Mouse (Mus musculus) monocyte, adult 2 months (primary cell): ENCODE measurements around the gene Ndufaf2.
A peak's percentile ranks its signal among the peaks of the same experiment; 100 is the strongest.

ENCODE experiments used
- DNase-seq, 2 experiments: peaks; one replicate each; pipeline ENCODE4 v3.0.0; 2022; ENCODE audit warnings: low spot score in 2 of 2, low read depth in 1 of 2

The Ndufaf2 gene

DNA sequence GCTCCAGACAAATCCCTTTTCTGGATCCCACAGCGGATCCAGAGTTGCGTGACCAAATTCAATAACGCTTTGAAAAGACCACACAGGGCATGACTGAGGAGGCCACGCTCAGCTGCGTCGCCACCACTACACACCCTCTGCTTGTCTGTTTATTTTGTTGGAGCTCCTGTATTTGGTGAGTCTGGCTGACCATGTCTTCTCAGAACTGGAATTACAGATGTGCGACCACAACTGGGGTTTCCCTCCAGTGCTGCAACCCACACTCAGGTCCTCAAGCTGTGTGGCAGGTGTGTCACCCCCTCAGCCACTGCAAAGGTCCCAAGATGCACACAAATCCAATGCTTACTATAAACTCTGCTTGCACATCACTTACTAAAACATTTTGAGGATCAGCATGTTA is 66.1 kb downstream of the Ndufaf2 start:
- DNase-seq = no peak

DNA sequence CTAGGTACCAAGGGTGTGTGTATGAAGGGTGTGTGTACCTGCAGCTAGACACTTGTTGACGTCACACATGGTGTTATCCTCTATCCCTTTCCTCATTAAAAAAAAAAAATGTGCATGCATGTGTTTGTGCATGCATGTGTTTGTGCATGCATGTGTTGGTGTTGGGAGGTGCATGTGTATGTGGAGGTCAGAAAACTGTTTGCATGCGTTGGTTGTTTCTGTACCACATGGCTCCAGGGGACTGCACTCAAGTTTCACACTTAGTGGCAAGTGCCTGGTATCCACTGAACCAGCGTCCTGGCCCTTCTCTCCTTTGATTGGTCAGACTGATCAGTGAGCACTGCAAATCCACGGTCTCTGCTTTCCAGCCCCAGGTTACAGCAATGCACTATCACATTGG is 71.7 kb downstream of the Ndufaf2 start:
- DNase-seq = no peak

- no peak for DNase-seq
Measured at GRCm38 (mm10) chr13:108086036-108086435, 72.4 kb downstream of the Ndufaf2 start.

DNA sequence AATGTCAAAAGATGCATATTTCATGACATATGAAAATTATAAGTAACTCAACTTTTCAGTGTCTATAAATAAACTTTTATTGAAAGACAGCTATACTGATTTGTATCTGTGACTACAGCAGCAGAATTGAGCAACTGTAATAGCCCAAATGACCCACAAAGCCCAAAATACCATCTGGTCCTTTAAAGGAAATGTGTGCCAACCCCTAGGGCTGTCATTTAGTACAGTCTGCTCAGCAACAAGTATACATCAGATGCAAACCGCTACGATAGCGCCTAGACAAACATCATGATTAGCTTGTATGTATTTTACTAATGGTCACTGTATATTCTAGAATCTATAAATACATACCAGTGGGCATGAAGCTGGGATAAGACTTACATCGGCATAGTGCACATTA is 74.3 kb downstream of the Ndufaf2 start:
- no peak for DNase-seq

DNA sequence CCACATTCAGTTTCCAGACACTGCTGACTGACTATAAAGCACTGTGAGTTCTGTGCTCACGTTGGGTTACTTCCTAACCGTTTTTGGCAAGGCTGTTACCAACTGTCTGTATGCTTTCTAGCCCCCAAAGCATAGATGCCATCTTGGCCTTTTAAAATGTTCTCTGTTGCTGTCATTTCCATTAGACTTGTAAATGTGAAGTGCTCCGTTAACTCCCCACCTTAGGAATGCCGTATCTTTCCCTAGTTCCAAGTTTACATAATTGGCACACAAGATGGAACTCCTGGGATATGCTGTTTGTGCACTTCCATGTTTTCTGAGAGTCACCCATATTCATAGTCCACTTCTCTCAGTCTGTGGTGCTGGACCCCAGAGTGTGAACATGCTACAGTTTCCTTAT is 80.5 kb downstream of the Ndufaf2 start:
- DNase-seq = no peak

- DNase-seq = no peak
Measured at GRCm38 (mm10) chr13:108077476-108077875, 80.9 kb downstream of the Ndufaf2 start.

GRCm38 (mm10) chr13:108070171-108070570 is 88.3 kb downstream of the Ndufaf2 start:
- no peak for DNase-seq

- DNase-seq = no peak
Measured at GRCm38 (mm10) chr13:108069151-108069550, 89.3 kb downstream of the Ndufaf2 start.

GRCm38 (mm10) chr13:108066021-108066420 is 92.4 kb downstream of the Ndufaf2 start:
- DNase-seq = no peak

GRCm38 (mm10) chr13:108064331-108064730 is 94.1 kb downstream of the Ndufaf2 start:
- DNase-seq = no peak

DNA sequence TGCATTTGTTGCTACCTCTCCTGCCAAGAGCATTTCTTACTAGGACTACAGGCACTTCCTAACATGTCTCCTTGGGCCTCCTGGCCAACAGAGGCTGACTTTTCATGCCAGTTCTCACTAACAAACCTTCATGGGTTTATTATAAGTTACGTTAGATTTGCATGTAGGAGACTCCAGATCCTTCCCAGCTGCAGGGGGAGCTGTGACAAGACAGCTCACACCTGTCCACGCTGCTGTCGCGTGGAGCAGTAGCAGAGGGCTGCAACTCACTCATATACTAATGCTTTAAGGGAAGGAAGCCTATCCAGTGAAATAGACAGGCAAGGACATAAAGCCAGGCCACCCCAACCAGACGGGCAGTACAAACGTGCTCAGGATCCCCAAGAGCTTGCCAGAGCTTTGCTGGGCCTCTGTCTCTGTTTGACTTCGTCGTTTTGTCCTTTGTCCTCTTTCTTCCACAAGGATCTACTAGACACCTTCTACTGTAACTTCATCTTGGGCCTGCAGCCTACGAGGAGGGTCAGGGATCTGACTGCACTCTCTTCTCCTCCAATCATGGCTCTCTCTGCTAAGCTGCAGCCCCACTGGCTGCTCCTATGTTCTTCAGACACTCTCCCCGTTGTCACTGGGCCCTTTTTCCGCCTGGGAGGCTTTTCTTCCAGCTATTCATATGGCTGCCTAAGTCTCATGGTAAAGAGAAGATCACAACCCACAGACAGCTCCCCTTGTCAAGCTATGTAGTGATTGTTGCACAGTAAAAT is 94.9 kb downstream of the Ndufaf2 start:
- no peak for DNase-seq

DNA sequence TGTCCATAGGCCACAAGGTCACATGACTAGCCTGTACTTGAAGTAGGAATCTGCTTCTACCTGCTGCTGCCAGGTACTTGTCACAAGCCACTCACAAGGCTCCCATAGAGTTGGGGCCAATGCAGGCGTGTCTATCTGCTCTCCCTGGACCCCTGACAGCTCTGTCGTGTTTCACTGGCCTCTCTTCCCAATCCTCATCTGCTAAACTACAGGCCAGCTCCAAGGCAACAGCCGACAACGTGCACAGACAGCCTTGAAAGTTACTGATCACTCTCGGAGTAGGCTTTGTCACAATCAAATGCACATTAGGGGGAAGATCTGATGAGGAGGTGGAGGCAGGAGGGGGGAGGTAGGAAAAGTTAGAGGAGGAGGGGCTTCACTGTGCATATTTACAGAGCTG is 95.5 kb downstream of the Ndufaf2 start:
- no peak for DNase-seq

DNA sequence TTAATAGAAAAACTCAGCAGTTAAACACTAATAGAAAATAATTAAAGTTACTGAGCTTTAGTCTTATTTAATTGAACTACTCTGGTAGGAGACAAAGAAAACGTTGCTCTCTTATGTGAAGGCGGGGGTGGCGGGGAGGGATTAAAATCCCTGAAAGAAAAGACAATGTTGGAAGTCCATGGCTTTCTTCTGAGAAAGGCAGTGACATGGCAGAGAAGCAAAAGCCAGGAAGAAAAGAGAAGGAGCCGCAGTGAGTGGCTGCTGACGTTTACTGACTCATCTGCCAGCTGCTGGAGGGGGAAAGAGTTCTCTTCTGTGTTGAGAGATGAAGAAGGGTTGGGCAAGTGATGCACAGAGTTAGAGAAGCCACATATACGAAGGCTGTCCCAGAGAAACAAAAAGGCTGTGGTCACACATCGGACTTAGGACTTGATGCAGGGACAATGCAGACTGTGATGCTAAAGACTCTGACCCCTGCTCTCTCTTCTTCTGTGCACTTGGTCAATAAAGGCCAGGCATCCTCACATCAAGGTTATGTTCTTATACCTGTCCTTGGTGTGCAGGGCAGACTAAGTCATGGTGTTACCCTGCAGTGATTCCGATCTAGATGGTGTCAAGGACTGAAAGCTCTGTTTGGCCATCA is 97.4 kb downstream of the Ndufaf2 start:
- no peak for DNase-seq

GRCm38 (mm10) chr13:108060286-108060885 is 98.0 kb downstream of the Ndufaf2 start:
- no peak for DNase-seq

GRCm38 (mm10) chr13:108056896-108057295 is 101.5 kb downstream of the Ndufaf2 start:
- no peak for DNase-seq

DNA sequence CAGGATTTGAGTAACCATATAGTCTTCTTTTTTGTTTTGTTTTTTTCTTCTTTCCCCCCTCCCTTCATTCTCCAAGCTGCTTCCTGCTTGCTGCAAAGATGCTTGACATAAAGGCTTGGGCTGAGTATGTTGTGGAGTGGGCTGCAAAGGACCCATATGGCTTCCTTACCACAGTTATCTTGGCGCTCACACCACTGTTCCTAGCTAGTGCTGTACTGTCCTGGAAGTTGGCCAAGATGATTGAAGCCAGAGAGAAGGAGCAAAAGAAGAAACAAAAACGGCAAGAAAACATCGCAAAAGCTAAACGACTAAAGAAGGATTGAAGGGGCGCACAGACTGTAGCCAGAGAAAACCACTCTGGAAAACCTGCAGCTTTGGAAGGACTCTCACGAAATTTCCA is 111.1 kb downstream of the Ndufaf2 start:
- DNase-seq = no peak

- no peak for DNase-seq
Measured at GRCm38 (mm10) chr13:108046891-108047290, 111.5 kb downstream of the Ndufaf2 start.

DNA sequence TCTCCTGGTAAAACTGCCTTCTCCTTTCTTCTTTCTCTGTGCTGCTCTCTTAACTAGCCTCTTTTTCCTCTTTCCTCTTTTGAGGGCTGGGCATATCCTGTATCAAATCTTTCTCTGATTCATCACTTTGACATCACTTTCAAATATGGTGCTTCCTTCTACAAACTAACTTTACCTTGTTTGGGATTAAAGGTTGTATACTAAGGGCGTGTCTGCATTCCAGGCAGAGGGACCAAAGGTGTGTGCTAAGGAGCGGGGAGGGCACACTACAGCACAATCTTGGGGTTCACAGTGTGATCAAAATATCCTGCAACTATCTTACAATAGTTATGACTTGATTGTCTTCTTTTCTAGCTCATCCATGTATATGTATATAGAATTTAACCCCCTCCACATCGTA is 112.4 kb downstream of the Ndufaf2 start:
- no peak for DNase-seq

DNA sequence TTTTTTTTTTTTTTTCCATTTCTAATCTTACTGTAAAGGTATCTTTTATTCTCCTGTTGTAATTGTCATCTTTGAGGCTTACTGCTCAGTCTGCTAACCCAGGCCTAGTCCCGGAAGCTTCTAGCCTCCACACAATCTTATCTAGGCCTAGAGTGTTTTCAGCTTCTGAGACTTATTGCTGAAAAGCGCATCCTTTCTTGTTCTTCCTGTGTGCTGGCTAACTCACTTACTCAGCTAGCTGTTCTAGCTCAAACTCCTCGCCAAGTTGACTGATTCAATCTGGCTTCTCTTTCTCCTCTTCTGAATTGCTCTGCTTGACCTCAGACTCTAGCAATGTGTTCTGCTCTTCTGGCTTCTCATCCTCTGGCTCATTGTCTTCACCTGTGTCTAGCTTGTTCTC is 112.8 kb downstream of the Ndufaf2 start:
- DNase-seq = no peak

GRCm38 (mm10) chr13:108044222-108044941 is 114.0 kb downstream of the Ndufaf2 start, which contains the start of gene Smim15:
TSS of gene Smim15 (plus strand) at chr13:108044446.
- DNase-seq = peak; percentile 68 to 80

- no peak for DNase-seq
Measured at GRCm38 (mm10) chr13:108043431-108044221, 114.8 kb downstream of the Ndufaf2 start.
